Mouse (Mus musculus) stomach, embryonic 15.5 days (tissue): ENCODE measurements around the gene Hist1h2bj. TPM values are rescaled to one million over a fixed set of nuclear protein-coding genes. Genes with fewer than 3 reads are reported as not detected.
"Not testable (repeated sequence)": the region's sequence is repeated elsewhere in the genome, so short reads cannot be mapped to it uniquely, and the experiment has no call there.

Experiments used
- ATAC-seq: fragments of 200-750 bp; cut with Nextera tagmentation; 2 replicates; pipeline ENCODE4 v1.8.0; 2017; ENCODE audit warnings: low read depth, moderate number of reproducible peaks, moderate TSS enrichment; ENCODE audit not compliant: insufficient read depth, low FRiP score
- H3K27ac ChIP-seq: fragments of 300-500 bp; sonication (generic); 2 replicates; pipeline ENCODE4 v1.5.1; 2015; ENCODE audit warnings: mild to moderate bottlenecking, inconsistent platforms
- H3K27me3 ChIP-seq: fragments of 300-500 bp; sonication (generic); replicated peaks from 2 replicates; pipeline ENCODE4 v1.6.1; 2015; ENCODE audit warnings: inconsistent platforms
- H3K36me3 ChIP-seq: fragments of 300-500 bp; sonication (generic); 2 replicates; pipeline ENCODE4 v1.6.1; 2015; ENCODE audit warnings: inconsistent platforms
- H3K4me1 ChIP-seq: fragments of 300-500 bp; sonication (generic); 2 replicates; pipeline ENCODE4 v1.6.1; 2015; ENCODE audit warnings: inconsistent platforms
- H3K4me2 ChIP-seq: fragments of 300-500 bp; sonication (generic); 2 replicates; pipeline ENCODE4 v1.6.1; 2015; ENCODE audit warnings: mild to moderate bottlenecking, inconsistent platforms
- H3K4me3 ChIP-seq: fragments of 300-500 bp; sonication (generic); replicated peaks from 2 replicates; pipeline ENCODE4 v1.5.1; 2015; ENCODE audit warnings: inconsistent platforms
- H3K9ac ChIP-seq: fragments of 300-500 bp; sonication (generic); 2 replicates; pipeline ENCODE4 v1.6.1; 2015; ENCODE audit warnings: inconsistent platforms
- H3K9me3 ChIP-seq: fragments of 300-500 bp; sonication (generic); 2 replicates; pipeline ENCODE4 v1.6.1; 2016; ENCODE audit warnings: inconsistent platforms
- WGBS: fragments of 180-500 bp; shearing (Covaris S2); methylation state at CpG from one replicate; pipeline ENCODE4 v1.1.7; 2015; 5-methylcytosine and 5-hydroxymethylcytosine counted together
- polyA plus RNA-seq: library from polyadenylated mRNA; unstranded; fragments of >200 nt; fragmentation: Nextera tagmentation; extraction: Ambion mirVana; gene quantifications from 2 replicates; pipeline ENCODE4 v1.2.1, GENCODE M21; 2015

Gene Hist1h2bj
- polyA plus RNA-seq, 1 experiment from 2014 or later, result 8.5 TPM

DNA sequence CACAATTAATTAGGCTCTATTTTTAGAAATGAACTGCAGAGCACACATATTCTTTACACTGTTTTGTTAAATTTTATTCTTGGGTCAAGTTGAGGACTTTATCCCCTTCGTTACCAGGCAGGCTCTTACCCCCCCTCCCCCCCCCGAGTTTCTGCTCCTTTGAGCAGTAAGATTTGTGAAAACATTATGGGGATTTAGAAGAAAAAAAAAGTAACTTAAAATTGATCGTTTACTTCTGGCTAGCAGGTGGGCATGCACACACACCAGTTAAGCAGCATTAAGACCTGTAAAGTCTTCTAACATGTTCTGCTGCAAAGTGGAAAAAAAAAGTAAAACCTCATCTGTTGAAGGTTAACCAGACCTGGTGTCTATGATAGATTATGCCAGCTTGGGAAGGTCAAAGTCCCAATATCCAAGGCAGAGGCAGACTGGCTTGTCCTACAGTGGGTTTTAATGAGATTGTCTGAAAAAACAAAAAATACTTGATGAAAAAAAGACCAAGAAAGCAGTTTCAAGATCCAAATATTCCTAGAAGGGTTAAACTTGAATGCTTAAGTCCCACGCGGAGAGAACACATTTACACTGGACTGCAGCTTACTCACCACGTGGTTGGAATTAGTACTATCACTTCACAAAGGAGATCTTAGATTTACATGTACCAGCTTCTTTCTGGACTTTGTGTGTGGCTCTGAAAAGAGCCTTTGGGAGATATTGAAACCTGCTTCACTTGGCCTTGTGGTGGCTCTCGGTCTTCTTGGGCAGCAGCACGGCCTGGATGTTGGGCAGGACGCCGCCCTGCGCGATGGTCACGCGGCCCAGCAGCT lies 8.4 kb upstream of the Hist1h2bj start:
- ATAC-seq, result no peak; the same call in 1 of the 2 replicates

DNA sequence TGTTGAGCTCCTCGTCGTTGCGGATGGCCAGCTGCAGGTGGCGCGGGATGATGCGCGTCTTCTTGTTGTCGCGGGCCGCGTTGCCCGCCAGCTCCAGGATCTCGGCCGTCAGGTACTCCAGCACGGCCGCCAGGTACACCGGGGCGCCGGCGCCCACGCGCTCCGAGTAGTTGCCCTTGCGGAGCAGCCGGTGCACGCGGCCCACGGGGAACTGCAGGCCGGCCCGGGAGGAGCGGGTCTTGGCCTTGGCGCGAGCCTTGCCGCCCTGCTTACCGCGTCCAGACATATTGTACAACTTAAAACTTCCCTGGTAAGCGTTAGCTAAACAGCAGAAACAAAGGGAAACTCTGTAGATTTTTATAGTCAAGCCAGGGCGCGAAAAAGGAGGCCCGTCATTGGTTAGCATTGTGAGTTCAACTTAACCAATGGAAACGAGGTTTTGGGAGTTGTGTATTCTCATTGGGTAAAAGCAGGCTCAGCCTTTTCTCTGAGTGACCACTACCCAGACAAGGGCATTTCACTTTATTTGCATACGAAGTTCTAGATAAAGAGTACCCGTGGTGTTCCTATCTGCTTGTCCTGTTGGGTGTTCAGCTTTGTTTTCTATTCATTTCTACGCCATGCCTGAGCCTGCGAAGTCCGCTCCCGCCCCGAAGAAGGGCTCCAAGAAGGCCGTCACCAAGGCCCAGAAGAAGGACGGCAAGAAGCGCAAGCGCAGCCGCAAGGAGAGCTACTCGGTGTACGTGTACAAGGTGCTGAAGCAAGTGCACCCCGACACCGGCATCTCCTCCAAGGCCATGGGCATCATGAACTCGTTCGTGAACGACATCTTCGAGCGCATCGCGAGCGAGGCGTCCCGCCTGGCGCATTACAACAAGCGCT lies 7.5 kb upstream of the Hist1h2bj start, which contains the start of the genes Hist1h2ah and Hist1h2bk:
TSS of gene Hist1h2ah (minus strand) at position 302 of the 882 bp plus-strand sequence.
TSS of gene Hist1h2bk (plus strand) at position 604 of the 882 bp plus-strand sequence.
- H3K9me3 ChIP-seq, H3K36me3 ChIP-seq, H3K27me3 ChIP-seq: not testable (repeated sequence)
- Histone ChIP-seq H3K4me1 (peaks cover 10% of the 10 kb centered on the region), H3K27ac (peak within 1 kb of the TSS; percentile 88), H3K4me3 (peak within 1 kb of the TSS; percentile 45), H3K9ac (peak within 1 kb of the TSS; percentile 37), H3K4me2 (peak within 1 kb of the TSS; percentile 64)
- peak; percentile 97 for ATAC-seq
- under 1% methylated on average over 22 of the region's 69 CpGs for WGBS

More for the DNA sequence above, 8.4 kb upstream of the Hist1h2bj start:
- Histone ChIP-seq H3K27ac (peak overlapping the region; percentile 88), H3K36me3 (no peaks in the 10 kb centered on the region), H3K9ac (peak overlapping the region; percentile 37; the same call in 1 of the 2 replicates), H3K9me3 (no peaks in the 10 kb centered on the region), H3K4me2 (peak overlapping the region; percentile 64), H3K4me1 (peaks cover 7% of the 10 kb centered on the region), H3K27me3 (no peaks in the 10 kb centered on the region), H3K4me3 (peak overlapping the region; percentile 45)
- WGBS, result under 1% methylated on average over 9 of the region's 14 CpGs

GRCm38 (mm10) chr13:22036149-22036956 lies 6.7 kb upstream of the Hist1h2bj start:
- Histone ChIP-seq H3K4me1 (peaks cover 10% of the 10 kb centered on the region), H3K9me3 (no peaks in the 10 kb centered on the region), H3K27ac (peak overlapping the region; percentile 88), H3K27me3 (no peaks in the 10 kb centered on the region), H3K4me3 (peak overlapping the region; percentile 39), H3K36me3 (no peaks in the 10 kb centered on the region), H3K4me2 (peak overlapping the region; percentile 64), H3K9ac (peak overlapping the region; percentile 29)
- WGBS, result 2% methylated on average over 21 of the region's 23 CpGs
- no peak; the same call in 1 of the 2 replicates for ATAC-seq

GRCm38 (mm10) chr13:22036986-22037385 lies 6.0 kb upstream of the Hist1h2bj start:
- no peak for ATAC-seq
- Histone ChIP-seq H3K4me2 (peak overlapping the region; percentile 64), H3K27ac (peak overlapping the region; percentile 88)

GRCm38 (mm10) chr13:22037415-22037814 lies 5.6 kb upstream of the Hist1h2bj start:
- Histone ChIP-seq H3K4me3 (no peak overlapping the region), H3K27me3 (no peaks in the 10 kb centered on the region), H3K9me3 (no peaks in the 10 kb centered on the region), H3K27ac (peak overlapping the region; percentile 88), H3K4me2 (no peak overlapping the region), H3K9ac (no peak overlapping the region), H3K36me3 (no peaks in the 10 kb centered on the region), H3K4me1 (peaks cover 15% of the 10 kb centered on the region)
- ATAC-seq, result no peak
- 62% methylated on average over 2 of the region's 2 CpGs for WGBS

More at GRCm38 (mm10) chr13:22036986-22037385, 6.0 kb upstream of the Hist1h2bj start:
- H3K9ac ChIP-seq, result peak overlapping the region; percentile 29; the same call in 1 of the 2 replicates
- H3K9me3 ChIP-seq, result no peaks in the 10 kb centered on the region
- 52% methylated on average over 3 of the region's 3 CpGs for WGBS
- H3K4me1 ChIP-seq, result peaks cover 12% of the 10 kb centered on the region
- no peaks in the 10 kb centered on the region for H3K27me3 ChIP-seq
- H3K36me3 ChIP-seq, result no peaks in the 10 kb centered on the region
- H3K4me3 ChIP-seq, result peak overlapping the region; percentile 39

- no peak for ATAC-seq
Observed at GRCm38 (mm10) chr13:22039364-22039763, 3.6 kb upstream of the Hist1h2bj start.

GRCm38 (mm10) chr13:22039951-22040463 lies 3.0 kb upstream of the Hist1h2bj start:
- H3K27ac ChIP-seq, result peak overlapping the region; percentile 96
- peak overlapping the region; percentile 79 for H3K4me2 ChIP-seq
- H3K4me1 ChIP-seq, result peaks cover 15% of the 10 kb centered on the region
- ATAC-seq, result no peak
- WGBS, result 7% methylated on average over 2 of the region's 2 CpGs
- H3K4me3 ChIP-seq, result peak overlapping the region; percentile 45
- no peaks in the 10 kb centered on the region for H3K27me3 ChIP-seq
- H3K9me3 ChIP-seq, result no peaks in the 10 kb centered on the region
- no peaks in the 10 kb centered on the region for H3K36me3 ChIP-seq
- H3K9ac ChIP-seq, result no peak overlapping the region; the same call in 1 of the 2 replicates

More at GRCm38 (mm10) chr13:22039364-22039763, 3.6 kb upstream of the Hist1h2bj start:
- no peak overlapping the region; the same call in 1 of the 2 replicates for H3K27ac ChIP-seq
- no peaks in the 10 kb centered on the region for H3K27me3 ChIP-seq
- no peaks in the 10 kb centered on the region for H3K9me3 ChIP-seq
- no peaks in the 10 kb centered on the region for H3K36me3 ChIP-seq
- peaks cover 15% of the 10 kb centered on the region for H3K4me1 ChIP-seq
- no peak overlapping the region for H3K4me2 ChIP-seq
- WGBS, result 60% methylated on average over 5 of the region's 5 CpGs
- no peak overlapping the region for H3K4me3 ChIP-seq
- no peak overlapping the region for H3K9ac ChIP-seq

DNA sequence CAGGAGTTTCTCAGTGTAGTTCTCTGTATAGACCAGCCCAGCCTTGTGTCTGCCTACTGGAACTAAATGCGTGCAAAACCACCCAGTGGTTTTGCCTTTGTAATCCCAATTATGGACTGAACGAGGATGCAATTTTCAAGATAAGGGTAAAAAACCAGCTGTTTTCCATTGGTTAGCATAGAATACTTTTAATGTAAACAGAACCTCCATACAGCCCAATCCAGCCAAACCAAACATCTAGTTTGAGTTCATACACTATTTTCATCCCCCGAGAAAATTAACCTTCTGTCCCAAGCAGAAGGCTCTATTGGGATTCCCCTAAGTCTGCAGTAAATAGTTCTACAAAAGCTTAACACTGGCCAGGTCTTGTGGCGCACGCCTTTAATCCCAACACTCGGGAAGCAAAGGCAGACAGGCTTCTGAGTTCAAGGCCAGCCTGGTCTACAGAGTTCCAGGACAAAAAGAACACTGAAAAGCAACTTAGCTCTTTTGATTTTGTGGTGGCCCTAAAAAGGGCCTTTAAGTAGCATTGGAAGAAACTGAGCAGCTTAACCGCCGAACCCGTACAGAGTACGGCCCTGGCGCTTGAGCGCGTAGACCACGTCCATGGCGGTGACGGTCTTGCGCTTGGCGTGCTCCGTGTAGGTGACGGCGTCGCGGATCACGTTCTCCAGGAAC lies 2.4 kb upstream of the Hist1h2bj start:
- Histone ChIP-seq H3K9ac (peak overlapping the region; percentile 52), H3K27ac (peak overlapping the region; percentile 96), H3K4me2 (peak overlapping the region; percentile 79), H3K9me3 (no peaks in the 10 kb centered on the region), H3K4me1 (peaks cover 15% of the 10 kb centered on the region), H3K27me3 (no peaks in the 10 kb centered on the region), H3K36me3 (no peaks in the 10 kb centered on the region), H3K4me3 (peak overlapping the region; percentile 45)
- WGBS, result under 1% methylated on average over 24 of the region's 24 CpGs
- peak; percentile 4; the same call in 1 of the 2 replicates for ATAC-seq

GRCm38 (mm10) chr13:22041142-22041536 lies 1.9 kb upstream of the Hist1h2bj start, which contains the start of gene Hist1h4i:
Hist1h4i (minus strand) TSS chr13:22041362.
- H3K9ac ChIP-seq, result peak within 1 kb of the TSS; percentile 52
- not testable (repeated sequence) for H3K9me3 ChIP-seq, H3K27me3 ChIP-seq, H3K36me3 ChIP-seq
- under 1% methylated on average over 27 of the region's 27 CpGs for WGBS
- H3K4me3 ChIP-seq, result peak within 1 kb of the TSS; percentile 45
- H3K4me2 ChIP-seq, result peak within 1 kb of the TSS; percentile 79
- peak within 1 kb of the TSS; percentile 96 for H3K27ac ChIP-seq
- ATAC-seq, result peak; percentile 64
- H3K4me1 ChIP-seq, result peaks cover 15% of the 10 kb centered on the region
